Mouse (Mus musculus) neural tube, embryonic 13.5 days (tissue): Measurements from ENCODE around the gene Kitl. TPM values are rescaled to one million over a fixed set of nuclear protein-coding genes. Genes with fewer than 3 reads are reported as not detected.

Experiments
- ATAC-seq: fragments of 200-750 bp; cut with Nextera tagmentation; 2 replicates; pipeline ENCODE4 v1.8.0; 2017; ENCODE audit warnings: low read depth, mild to moderate bottlenecking, moderate TSS enrichment, moderate library complexity
- H3K27ac ChIP-seq: fragments of 300-500 bp; sonication (generic); replicated peaks from 2 replicates; pipeline ENCODE4 v1.5.1; 2015; ENCODE audit warnings: moderate library complexity, mild to moderate bottlenecking, inconsistent platforms
- H3K27me3 ChIP-seq: fragments of 300-500 bp; sonication (generic); 2 replicates; pipeline ENCODE4 v1.6.1; 2015; ENCODE audit warnings: mild to moderate bottlenecking, inconsistent platforms
- H3K36me3 ChIP-seq: fragments of 300-500 bp; sonication (generic); 2 replicates; pipeline ENCODE4 v1.6.1; 2015; ENCODE audit warnings: mild to moderate bottlenecking, inconsistent platforms
- H3K4me1 ChIP-seq: fragments of 300-500 bp; sonication (generic); replicated peaks from 2 replicates; pipeline ENCODE4 v1.6.1; 2015; ENCODE audit warnings: inconsistent platforms
- H3K4me2 ChIP-seq: fragments of 300-500 bp; sonication (generic); 2 replicates; pipeline ENCODE4 v1.6.1; 2015; ENCODE audit warnings: inconsistent platforms, mild to moderate bottlenecking, moderate library complexity
- H3K4me3 ChIP-seq: fragments of 300-500 bp; sonication (generic); 2 replicates; pipeline ENCODE4 v1.5.1; 2015; ENCODE audit warnings: mild to moderate bottlenecking, inconsistent platforms
- H3K9ac ChIP-seq: fragments of 300-500 bp; sonication (generic); 2 replicates; pipeline ENCODE4 v1.6.1; 2015; ENCODE audit warnings: moderate library complexity, mild to moderate bottlenecking, inconsistent platforms
- H3K9me3 ChIP-seq: fragments of 300-500 bp; sonication (generic); 2 replicates; pipeline ENCODE4 v1.6.1; 2016; ENCODE audit warnings: inconsistent platforms
- WGBS: fragments of 180-500 bp; shearing (Covaris S2); methylation state at CpG from one replicate; pipeline ENCODE4 v1.1.7; 2015; 5-methylcytosine and 5-hydroxymethylcytosine counted together
- microRNA-seq: library from miRNA; unstranded; fragments of <30 nt; microRNA quantifications from one replicate; pipeline ENCODE4, GENCODE M21; 2016
- polyA plus RNA-seq: library from polyadenylated mRNA; unstranded; fragments of >200 nt; fragmentation: Nextera tagmentation; extraction: Ambion mirVana; gene quantifications from 2 replicates; pipeline ENCODE4 v1.2.1, GENCODE M21; 2015

Kitl gene
- polyA plus RNA-seq, 1 experiment from 2014 or later = 18.6 TPM

DNA sequence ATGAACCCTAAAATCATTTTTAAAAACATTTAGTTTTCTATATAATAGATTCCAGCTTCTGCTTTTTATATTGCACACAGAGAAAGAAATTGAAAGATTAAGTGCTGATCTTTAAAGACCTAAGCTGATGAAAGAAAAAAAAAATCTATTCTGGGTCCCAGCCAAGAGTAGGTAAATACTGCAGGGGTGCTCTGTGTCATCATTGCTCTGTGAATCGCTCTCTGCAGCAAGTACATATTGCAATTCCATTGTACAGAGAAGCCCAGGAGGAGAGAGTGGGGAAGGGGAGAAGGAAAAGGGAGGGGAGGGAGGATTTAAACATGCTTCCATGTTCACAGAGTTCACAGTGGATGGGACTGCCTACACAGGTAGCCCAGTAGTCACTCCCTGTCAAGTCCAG is 116.9 kb downstream of the Kitl start:
- ATAC-seq = no peak
- Histone ChIP-seq H3K4me1 (peaks cover 11% of the 10 kb centered on the region), H3K9me3 (no peaks in the 10 kb centered on the region), H3K27ac (no peak overlapping the region), H3K36me3 (no peaks in the 10 kb centered on the region), H3K27me3 (no peaks in the 10 kb centered on the region), H3K9ac (no peak overlapping the region), H3K4me3 (no peak overlapping the region), H3K4me2 (no peak overlapping the region)
- WGBS = 61% methylated on average over 1 of the region's 1 CpGs

DNA sequence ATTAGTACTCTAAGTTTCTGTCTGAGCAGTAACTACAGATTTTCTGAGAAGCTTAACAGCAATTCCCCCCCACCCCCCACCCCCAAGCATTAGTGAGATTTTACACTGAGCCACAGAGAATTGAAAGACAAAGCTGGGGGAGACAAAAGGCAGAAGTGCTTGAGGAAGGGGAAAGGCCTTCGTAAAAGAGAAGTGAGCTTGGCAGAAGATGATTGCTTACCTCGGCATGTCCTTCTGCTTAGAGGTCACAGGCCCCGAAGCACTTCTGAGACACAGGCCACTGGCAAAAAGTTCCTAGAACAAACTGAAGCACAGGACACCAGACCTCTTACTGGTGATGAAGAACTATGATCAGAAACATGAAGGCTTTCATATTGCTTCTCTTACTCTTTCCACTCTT is 123.1 kb downstream of the Kitl start:
- no peak for ATAC-seq
- Histone ChIP-seq H3K9ac (no peak overlapping the region), H3K27me3 (no peaks in the 10 kb centered on the region), H3K4me2 (no peak overlapping the region), H3K4me3 (no peak overlapping the region), H3K36me3 (no peaks in the 10 kb centered on the region), H3K9me3 (no peaks in the 10 kb centered on the region), H3K27ac (no peak overlapping the region), H3K4me1 (no peaks in the 10 kb centered on the region)
- WGBS = 68% methylated on average over 3 of the region's 3 CpGs

DNA sequence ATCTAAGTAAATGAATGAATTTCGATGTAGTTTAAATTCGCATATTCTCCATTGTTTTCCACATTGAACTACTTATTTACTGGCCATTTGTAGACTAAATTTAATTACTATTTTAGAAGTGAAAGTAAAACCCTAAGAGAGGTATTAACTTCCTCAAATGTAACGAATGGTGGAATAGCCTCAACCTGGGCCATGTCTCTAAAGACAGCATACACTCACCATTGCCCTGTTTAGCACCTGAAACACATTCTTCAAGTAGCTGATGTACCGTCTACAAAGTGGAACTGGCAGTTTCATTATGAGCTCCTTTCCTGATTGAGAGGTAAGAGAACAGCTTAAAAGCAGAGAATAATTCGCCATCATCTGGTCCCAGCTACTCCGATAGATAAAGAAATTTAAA is 132.7 kb downstream of the Kitl start:
- no peaks in the 10 kb centered on the region for H3K4me1 ChIP-seq
- no peak for ATAC-seq
- no peaks in the 10 kb centered on the region for H3K27me3 ChIP-seq
- H3K9ac ChIP-seq = no peak overlapping the region
- H3K4me3 ChIP-seq = no peak overlapping the region
- no peaks in the 10 kb centered on the region for H3K9me3 ChIP-seq
- H3K4me2 ChIP-seq = no peak overlapping the region
- H3K27ac ChIP-seq = no peak overlapping the region
- no peaks in the 10 kb centered on the region for H3K36me3 ChIP-seq
- WGBS = 92% methylated on average over 6 of the region's 6 CpGs

Small RNA genes within 50 kb of the gene (microRNA-seq; reads per million reads assigned to microRNA genes)
- gene Gm22918 (not detected), gene Gm25287 (not detected)
